Mouse (Mus musculus) midbrain, embryonic 15.5 days (tissue): ENCODE results near the gene Lrrc4c. TPM values are rescaled to one million over a fixed set of nuclear protein-coding genes. Genes with fewer than 3 reads are reported as not detected.

Experiments
- ATAC-seq: fragments of 200-750 bp; cut with Nextera tagmentation; replicated peaks from 2 replicates; pipeline ENCODE4 v1.8.0; 2017; ENCODE audit warnings: moderate TSS enrichment
- H3K27ac ChIP-seq: fragments of 300-500 bp; sonication (generic); 2 replicates; pipeline ENCODE4 v1.5.1; 2015; ENCODE audit warnings: mild to moderate bottlenecking, inconsistent platforms
- H3K27me3 ChIP-seq: fragments of 300-500 bp; sonication (generic); replicated peaks from 2 replicates; pipeline ENCODE4 v1.6.1; 2015; ENCODE audit warnings: inconsistent platforms
- H3K36me3 ChIP-seq: fragments of 300-500 bp; sonication (generic); replicated peaks from 2 replicates; pipeline ENCODE4 v1.6.1; 2015; ENCODE audit warnings: inconsistent platforms
- H3K4me1 ChIP-seq: fragments of 300-500 bp; sonication (generic); 2 replicates; pipeline ENCODE4 v1.6.1; 2015; ENCODE audit warnings: inconsistent platforms
- H3K4me2 ChIP-seq: fragments of 300-500 bp; sonication (generic); 2 replicates; pipeline ENCODE4 v1.6.1; 2015; ENCODE audit warnings: inconsistent platforms, mild to moderate bottlenecking, moderate library complexity
- H3K4me3 ChIP-seq: fragments of 300-500 bp; sonication (generic); 2 replicates; pipeline ENCODE4 v1.5.1; 2015; ENCODE audit warnings: mild to moderate bottlenecking, inconsistent platforms
- H3K9ac ChIP-seq: fragments of 300-500 bp; sonication (generic); 2 replicates; pipeline ENCODE4 v1.6.1; 2015; ENCODE audit warnings: mild to moderate bottlenecking, inconsistent platforms
- H3K9me3 ChIP-seq: fragments of 300-500 bp; sonication (generic); 2 replicates; pipeline ENCODE4 v1.6.1; 2016; ENCODE audit warnings: inconsistent platforms
- WGBS: fragments of 180-500 bp; shearing (Covaris S2); methylation state at CpG from one replicate; pipeline ENCODE4 v1.1.7; 2015; ENCODE audit warnings: mixed read lengths; 5-methylcytosine and 5-hydroxymethylcytosine counted together
- polyA plus RNA-seq: library from polyadenylated mRNA; unstranded; fragments of >200 nt; fragmentation: Nextera tagmentation; extraction: Ambion mirVana; gene quantifications from 2 replicates; pipeline ENCODE4 v1.2.1, GENCODE M21; 2015

Gene Lrrc4c
- polyA plus RNA-seq = 35.6 and 37.7 TPM in 2 replicates

DNA sequence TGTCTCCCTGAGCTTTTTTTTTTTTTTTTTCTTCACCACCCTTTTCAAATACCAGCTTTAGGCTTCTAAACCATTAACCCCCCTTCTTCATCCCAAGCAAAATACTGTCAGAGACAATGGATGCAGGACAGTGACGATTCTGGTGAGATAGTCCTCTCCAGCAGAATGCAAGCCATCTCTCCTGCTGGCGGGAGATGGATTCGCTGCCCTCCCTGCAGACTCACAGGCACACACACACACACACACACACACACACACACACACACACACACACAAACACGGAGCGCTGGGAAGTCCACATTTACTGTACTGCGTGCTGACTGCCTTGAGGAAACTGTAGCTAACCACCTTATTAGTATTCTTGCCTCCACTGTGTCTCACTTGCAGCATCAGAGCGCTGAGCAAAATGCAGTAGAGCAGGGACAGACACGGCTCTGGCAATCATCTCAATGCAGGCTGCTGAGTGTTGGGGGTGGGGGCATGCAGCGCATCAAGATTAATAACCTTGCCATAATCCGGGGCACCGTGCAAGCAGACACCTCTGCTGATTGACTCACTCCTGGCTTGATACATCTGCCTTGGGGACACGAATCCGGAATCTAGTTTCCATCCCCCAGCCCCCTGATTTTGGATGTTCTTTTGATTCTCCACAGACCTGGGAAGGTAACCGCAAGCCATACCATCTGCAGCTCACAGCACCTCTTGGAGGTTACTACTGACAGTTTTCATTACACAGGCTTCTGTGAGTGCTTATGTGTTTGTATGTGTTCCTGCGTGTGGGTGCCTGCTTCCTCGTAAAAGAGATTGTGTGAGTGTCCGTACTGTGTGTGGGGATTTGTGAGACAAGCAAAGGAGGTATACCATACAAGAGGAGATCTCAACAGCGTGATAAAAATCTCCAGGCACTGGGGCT lies at the start of gene Lrrc4c:
TSS of gene Lrrc4c (plus strand) at position 783 of the 913 bp plus-strand sequence.
- WGBS = 3% methylated on average over 18 of the region's 18 CpGs
- peak within 1 kb of the TSS; percentile 88 for H3K27ac ChIP-seq
- H3K4me2 ChIP-seq = peak within 1 kb of the TSS; percentile 80
- H3K9me3 ChIP-seq = no peaks in the 10 kb centered on the region
- H3K9ac ChIP-seq = peak within 1 kb of the TSS; percentile 62
- peak within 1 kb of the TSS; percentile 54 for H3K4me3 ChIP-seq
- H3K36me3 ChIP-seq = no peaks in the 10 kb centered on the region
- peak; percentile 94 for ATAC-seq
- H3K27me3 ChIP-seq = no peaks in the 10 kb centered on the region
- peaks cover 11% of the 10 kb centered on the region for H3K4me1 ChIP-seq

DNA sequence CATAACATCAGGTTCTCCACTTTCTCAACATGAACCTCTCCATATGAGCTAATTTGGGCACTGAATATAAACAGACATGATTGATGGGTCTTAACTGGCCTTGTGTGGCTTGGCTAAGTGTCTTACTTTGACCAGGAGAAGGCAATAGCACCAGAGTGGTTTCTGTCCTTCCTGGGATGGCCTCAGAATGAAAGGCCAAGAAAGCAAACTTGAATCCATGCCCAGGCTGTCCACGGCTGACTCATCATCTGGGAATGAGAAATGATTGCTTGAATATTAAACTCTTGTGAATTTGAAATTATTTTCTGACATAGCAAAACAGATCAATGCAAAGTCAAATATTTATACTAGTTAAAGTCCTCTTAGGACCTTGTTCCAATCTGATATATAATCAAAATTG lies 42.9 kb upstream of the Lrrc4c start:
- H3K27ac ChIP-seq = no peak overlapping the region
- WGBS = 92% methylated on average over 1 of the region's 1 CpGs
- H3K27me3 ChIP-seq = no peaks in the 10 kb centered on the region
- H3K4me1 ChIP-seq = no peaks in the 10 kb centered on the region
- no peak for ATAC-seq
- no peaks in the 10 kb centered on the region for H3K36me3 ChIP-seq
- H3K9me3 ChIP-seq = no peaks in the 10 kb centered on the region
- no peak overlapping the region for H3K4me2 ChIP-seq
- no peak overlapping the region for H3K4me3 ChIP-seq
- no peak overlapping the region for H3K9ac ChIP-seq

DNA sequence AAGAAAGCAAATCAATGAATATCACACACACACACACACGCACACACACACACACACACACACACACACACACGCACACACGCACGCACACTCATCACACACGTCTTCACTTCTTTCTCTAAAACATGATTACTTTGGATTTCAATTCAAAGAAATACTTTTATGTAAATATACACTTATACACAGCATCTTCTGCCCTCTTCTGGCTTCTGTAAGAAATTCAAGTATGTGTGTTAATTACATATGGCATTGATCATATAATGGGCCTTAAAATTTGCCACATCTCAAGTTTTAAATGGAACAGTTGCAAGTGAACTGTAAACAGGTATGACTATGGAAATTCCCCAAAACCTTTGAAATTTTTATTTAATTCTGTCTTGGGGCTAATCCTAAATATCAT lies 35.0 kb upstream of the Lrrc4c start:
- no peak overlapping the region for H3K27ac ChIP-seq
- H3K9ac ChIP-seq = no peak overlapping the region
- 71% methylated on average over 5 of the region's 5 CpGs for WGBS
- no peak overlapping the region for H3K4me3 ChIP-seq
- no peak for ATAC-seq
- H3K9me3 ChIP-seq = no peaks in the 10 kb centered on the region
- H3K4me2 ChIP-seq = no peak overlapping the region
- 0 out of 2 replicates have a peak, but pooled peaks cover 5% of the 10 kb centered on the region for H3K4me1 ChIP-seq
- no peaks in the 10 kb centered on the region for H3K27me3 ChIP-seq
- no peaks in the 10 kb centered on the region for H3K36me3 ChIP-seq

GRCm38 (mm10) chr2:96287512-96287911 lies 30.5 kb upstream of the Lrrc4c start:
- Histone ChIP-seq H3K9ac (no peak overlapping the region), H3K9me3 (no peaks in the 10 kb centered on the region), H3K4me3 (no peak overlapping the region), H3K27me3 (no peaks in the 10 kb centered on the region), H3K4me1 (0 out of 2 replicates have a peak, but pooled peaks cover 5% of the 10 kb centered on the region), H3K4me2 (no peak overlapping the region), H3K27ac (no peak overlapping the region), H3K36me3 (no peaks in the 10 kb centered on the region)
- peak; percentile 82 for ATAC-seq
- WGBS = 44% methylated on average over 4 of the region's 4 CpGs

- Histone ChIP-seq H3K36me3 (no peaks in the 10 kb centered on the region), H3K27ac (no peak overlapping the region), H3K9ac (no peak overlapping the region), H3K4me3 (no peak overlapping the region), H3K9me3 (no peaks in the 10 kb centered on the region), H3K4me2 (no peak overlapping the region), H3K27me3 (no peaks in the 10 kb centered on the region), H3K4me1 (0 out of 2 replicates have a peak, but pooled peaks cover 5% of the 10 kb centered on the region)
- WGBS = 83% methylated on average over 1 of the region's 1 CpGs
- no peak for ATAC-seq
Measured at GRCm38 (mm10) chr2:96290541-96290940, 27.4 kb upstream of the Lrrc4c start.

- no peak overlapping the region for H3K27ac ChIP-seq
- no peak overlapping the region for H3K4me2 ChIP-seq
- H3K9ac ChIP-seq = no peak overlapping the region
- ATAC-seq = no peak
- no peak overlapping the region for H3K4me3 ChIP-seq
- no peaks in the 10 kb centered on the region for H3K27me3 ChIP-seq
- no peaks in the 10 kb centered on the region for H3K9me3 ChIP-seq
- 4% methylated on average over 5 of the region's 5 CpGs for WGBS
- H3K4me1 ChIP-seq = peaks cover 11% of the 10 kb centered on the region
- H3K36me3 ChIP-seq = no peaks in the 10 kb centered on the region
Measured at GRCm38 (mm10) chr2:96315034-96315433, 2.9 kb upstream of the Lrrc4c start.

- WGBS = 26% methylated on average over 1 of the region's 1 CpGs
- Histone ChIP-seq H3K4me1 (peaks cover 11% of the 10 kb centered on the region), H3K9me3 (no peaks in the 10 kb centered on the region), H3K27ac (no peak overlapping the region), H3K4me2 (no peak overlapping the region), H3K27me3 (no peaks in the 10 kb centered on the region), H3K9ac (no peak overlapping the region), H3K4me3 (no peak overlapping the region), H3K36me3 (no peaks in the 10 kb centered on the region)
- ATAC-seq = no peak
Measured at GRCm38 (mm10) chr2:96316531-96316930, 1.4 kb upstream of the Lrrc4c start.

DNA sequence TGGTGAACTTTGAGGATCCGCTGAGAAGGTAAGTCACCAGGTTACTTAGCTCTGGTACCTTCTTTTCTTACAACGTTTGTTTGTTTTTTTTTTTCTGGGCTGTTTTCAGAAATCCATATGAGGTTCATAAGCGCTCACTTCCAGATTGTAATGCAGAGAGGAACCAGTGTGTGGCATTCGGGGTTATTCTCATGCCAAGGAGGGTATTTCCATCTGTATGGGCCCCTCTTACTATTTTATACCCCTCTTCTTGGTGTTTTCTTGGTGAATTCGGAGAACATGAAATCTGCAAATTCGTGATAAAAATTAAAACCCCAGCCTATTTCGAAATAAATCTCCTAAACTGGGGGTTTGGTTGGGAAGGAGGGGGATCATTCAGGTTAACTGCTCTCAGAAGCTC lies 587 bp downstream of the Lrrc4c start:
- H3K4me2 ChIP-seq = peak overlapping the region; percentile 80
- no peaks in the 10 kb centered on the region for H3K9me3 ChIP-seq
- H3K9ac ChIP-seq = peak overlapping the region; percentile 62
- no peak for ATAC-seq
- WGBS = 6% methylated on average over 7 of the region's 7 CpGs
- H3K36me3 ChIP-seq = no peaks in the 10 kb centered on the region
- peak overlapping the region; percentile 88 for H3K27ac ChIP-seq
- H3K27me3 ChIP-seq = no peaks in the 10 kb centered on the region
- peak overlapping the region; percentile 54 for H3K4me3 ChIP-seq
- H3K4me1 ChIP-seq = peaks cover 11% of the 10 kb centered on the region

- Histone ChIP-seq H3K4me3 (peak overlapping the region; percentile 54), H3K27me3 (no peaks in the 10 kb centered on the region), H3K36me3 (no peaks in the 10 kb centered on the region), H3K27ac (peak overlapping the region; percentile 41; the same call in 1 of the 2 replicates), H3K4me1 (peaks cover 11% of the 10 kb centered on the region), H3K9me3 (no peaks in the 10 kb centered on the region), H3K4me2 (peak overlapping the region; percentile 80), H3K9ac (peak overlapping the region; percentile 43)
- WGBS = 2% methylated on average over 8 of the region's 8 CpGs
- ATAC-seq = no peak; the same call in 1 of the 2 replicates
Measured at GRCm38 (mm10) chr2:96319201-96319600, 1.2 kb downstream of the Lrrc4c start.

DNA sequence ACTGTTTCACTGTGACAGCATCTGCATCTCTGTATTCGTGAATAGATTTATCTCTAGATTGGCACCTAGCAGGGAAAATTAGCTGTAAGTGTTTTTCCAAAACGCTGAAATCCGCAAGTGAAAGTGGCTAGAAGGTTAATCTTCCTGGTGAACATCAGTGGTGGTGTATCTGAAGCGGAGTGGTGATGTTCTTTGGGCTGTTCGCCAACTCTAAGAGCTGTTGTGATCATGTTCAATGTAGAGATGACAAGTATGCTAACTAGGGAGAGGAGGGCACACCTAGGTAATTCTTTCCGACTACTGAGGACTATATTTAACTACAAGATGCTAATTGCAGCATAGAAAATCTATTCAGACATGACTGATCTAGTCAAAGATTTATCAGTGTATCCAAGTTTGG lies 1.7 kb downstream of the Lrrc4c start:
- WGBS = 25% methylated on average over 6 of the region's 6 CpGs
- no peak for ATAC-seq
- Histone ChIP-seq H3K9me3 (no peaks in the 10 kb centered on the region), H3K4me1 (peaks cover 11% of the 10 kb centered on the region), H3K4me2 (peak overlapping the region; percentile 80), H3K4me3 (peak overlapping the region; percentile 54), H3K9ac (peak overlapping the region; percentile 43), H3K36me3 (no peaks in the 10 kb centered on the region), H3K27me3 (no peaks in the 10 kb centered on the region), H3K27ac (peak overlapping the region; percentile 41; the same call in 1 of the 2 replicates)

- Histone ChIP-seq H3K4me3 (no peak overlapping the region), H3K4me2 (no peak overlapping the region), H3K27ac (no peak overlapping the region), H3K27me3 (no peaks in the 10 kb centered on the region), H3K9ac (no peak overlapping the region), H3K36me3 (no peaks in the 10 kb centered on the region), H3K9me3 (no peaks in the 10 kb centered on the region), H3K4me1 (peaks cover 4% of the 10 kb centered on the region; the same call in 1 of the 2 replicates)
- 23% methylated on average over 3 of the region's 3 CpGs for WGBS
- no peak for ATAC-seq
Measured at GRCm38 (mm10) chr2:96334652-96335051, 16.7 kb downstream of the Lrrc4c start.

GRCm38 (mm10) chr2:96337354-96337753 lies 19.4 kb downstream of the Lrrc4c start:
- Histone ChIP-seq H3K4me1 (peaks cover 4% of the 10 kb centered on the region; the same call in 1 of the 2 replicates), H3K27ac (no peak overlapping the region), H3K9ac (no peak overlapping the region), H3K4me2 (no peak overlapping the region), H3K27me3 (no peaks in the 10 kb centered on the region), H3K4me3 (no peak overlapping the region), H3K36me3 (no peaks in the 10 kb centered on the region), H3K9me3 (no peaks in the 10 kb centered on the region)
- no peak for ATAC-seq
- 67% methylated on average over 1 of the region's 1 CpGs for WGBS
